Mouse (Mus musculus) heart, postnatal 0 days (tissue): ENCODE measurements at regions not wholly inside any gene's neighbourhood (a gene's known extent, or its start where the extent isn't known, plus 50 kb on each side); places are given as distances from the start of the nearest gene placed in this dataset.

Experiments
- ATAC-seq: fragments of 200-750 bp; cut with Nextera tagmentation; 2 replicates; pipeline ENCODE4 v1.8.0; 2017; ENCODE audit warnings: low read depth, moderate number of reproducible peaks, moderate library complexity; ENCODE audit not compliant: insufficient read depth
- DNase-seq: peaks from one replicate; pipeline ENCODE4 v3.0.0-alpha.2; 2016; ENCODE audit warnings: low spot score
- H3K27ac ChIP-seq: fragments of 300-500 bp; sonication (generic); 2 replicates; pipeline ENCODE4 v1.5.1; 2014; ENCODE audit warnings: low read depth, mild to moderate bottlenecking
- H3K27me3 ChIP-seq: fragments of 300-500 bp; sonication (generic); 2 replicates; pipeline ENCODE4 v1.6.1; 2014; ENCODE audit warnings: low read length, mixed read lengths; ENCODE audit not compliant: control insufficient read depth, insufficient read depth
- H3K36me3 ChIP-seq: fragments of 300-500 bp; sonication (generic); replicated peaks from 2 replicates; pipeline ENCODE4 v1.6.1; 2014; ENCODE audit warnings: low read length, mixed read lengths; ENCODE audit not compliant: control insufficient read depth, insufficient read depth
- H3K4me1 ChIP-seq: fragments of 300-500 bp; sonication (generic); 2 replicates; pipeline ENCODE4 v1.6.1; 2014; ENCODE audit warnings: antibody characterized with exemption; ENCODE audit not compliant: control insufficient read depth, insufficient read depth
- H3K4me2 ChIP-seq: fragments of 300-500 bp; sonication (generic); 2 replicates; pipeline ENCODE4 v1.6.1; 2014; ENCODE audit warnings: low read depth, mild to moderate bottlenecking, low read length, moderate library complexity
- H3K4me3 ChIP-seq: fragments of 300-500 bp; sonication (generic); 2 replicates; pipeline ENCODE4 v1.5.1; 2014; ENCODE audit warnings: low read depth, low read length
- H3K9ac ChIP-seq: fragments of 300-500 bp; sonication (generic); replicated peaks from 2 replicates; pipeline ENCODE4 v1.6.1; 2014; ENCODE audit warnings: low read depth, low read length, mixed read lengths
- H3K9me3 ChIP-seq: fragments of 300-500 bp; sonication (generic); replicated peaks from 2 replicates; pipeline ENCODE4 v1.6.1; 2016; ENCODE audit warnings: low read length; ENCODE audit not compliant: control insufficient read depth
- CTCF ChIP-seq: IDR thresholded peaks from 2 replicates; pipeline ENCODE4 v1.5.1; 2016; ENCODE audit warnings: antibody characterized with exemption, control low read depth, low read depth
- EP300 ChIP-seq: IDR thresholded peaks from 2 replicates; pipeline ENCODE4 v1.6.1; 2016; ENCODE audit warnings: antibody characterized with exemption, low read depth
- WGBS: fragments of 180-500 bp; shearing (Covaris S2); extraction: QIAGEN DNeasy Blood & Tissue Kit; methylation state at CpG from one replicate; pipeline ENCODE4 v1.1.7; 2014; 5-methylcytosine and 5-hydroxymethylcytosine counted together

DNA sequence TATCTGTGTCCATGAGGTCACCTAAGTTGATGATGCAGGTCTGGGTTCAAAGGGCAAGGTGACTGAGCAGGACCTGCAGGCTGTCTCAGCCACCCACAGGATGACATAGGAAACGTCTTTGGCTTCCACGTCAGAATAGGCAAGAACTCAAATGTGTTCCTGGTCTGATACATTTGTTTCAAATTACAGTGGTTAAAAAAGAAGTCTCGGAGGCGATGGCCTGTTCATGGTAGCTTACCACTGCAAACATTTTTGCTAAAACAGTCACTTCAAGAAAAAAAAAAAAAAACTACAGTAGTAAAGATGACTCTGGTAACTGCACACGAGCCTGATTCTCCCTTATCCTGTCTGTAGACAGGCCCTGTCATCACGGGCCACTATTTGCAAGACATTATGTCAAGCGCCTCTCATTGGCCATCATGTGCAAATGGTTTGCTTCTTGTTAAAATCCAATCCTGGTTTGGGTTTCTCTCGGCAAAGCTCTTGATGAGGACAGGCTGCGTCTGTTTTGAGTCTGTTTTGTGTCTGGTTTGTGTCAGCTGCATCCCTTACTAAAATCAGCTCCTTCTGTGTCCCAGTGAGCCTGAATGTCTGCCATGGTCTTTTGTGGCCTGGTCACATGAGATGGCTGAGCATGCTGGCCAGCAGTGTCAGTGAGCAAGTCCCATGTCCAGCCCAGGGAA is 59.2 kb upstream of the Gpc1 start:
- Histone ChIP-seq H3K9ac (no peak overlapping the region), H3K4me3 (no peak overlapping the region), H3K4me2 (no peak overlapping the region), H3K36me3 (no peaks in the 10 kb centered on the region), H3K27ac (no peak overlapping the region), H3K27me3 (no peaks in the 10 kb centered on the region), H3K4me1 (peaks cover 17% of the 10 kb centered on the region), H3K9me3 (no peaks in the 10 kb centered on the region)
- no peak for DNase-seq
- 50% methylated on average over 9 of the region's 9 CpGs for WGBS
- ATAC-seq, result no peak; the same call in 1 of the 2 replicates
- no peak for TF ChIP-seq CTCF
- no peak for TF ChIP-seq EP300

DNA sequence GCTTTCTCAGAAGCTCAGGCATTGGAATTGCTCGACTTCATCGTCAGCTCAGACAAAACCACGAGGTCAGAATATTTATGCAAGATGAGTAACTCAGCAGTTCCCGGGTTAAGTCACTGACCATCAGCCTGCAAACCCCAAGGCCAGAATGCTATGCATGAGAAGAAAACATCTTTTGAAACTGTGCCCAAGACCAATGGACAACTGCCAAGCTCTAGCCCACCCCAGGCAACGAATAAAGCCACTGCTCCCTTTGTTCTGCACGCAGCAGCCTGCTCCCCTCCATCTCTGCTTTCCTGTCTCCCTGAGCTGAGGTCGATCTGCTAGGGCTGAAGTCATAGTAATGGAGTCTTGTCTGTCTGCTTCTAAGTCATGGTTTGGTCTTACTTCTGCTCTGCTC is 61.7 kb upstream of the Gpc1 start:
- ATAC-seq, result no peak
- Histone ChIP-seq H3K27me3 (no peaks in the 10 kb centered on the region), H3K4me1 (peaks cover 10% of the 10 kb centered on the region; the same call in 1 of the 2 replicates), H3K4me3 (no peak overlapping the region), H3K4me2 (no peak overlapping the region), H3K9ac (no peak overlapping the region), H3K9me3 (no peaks in the 10 kb centered on the region), H3K36me3 (no peaks in the 10 kb centered on the region), H3K27ac (no peak overlapping the region)
- 42% methylated on average over 7 of the region's 7 CpGs for WGBS
- TF ChIP-seq CTCF, result no peak
- TF ChIP-seq EP300, result no peak
- no peak for DNase-seq

DNA sequence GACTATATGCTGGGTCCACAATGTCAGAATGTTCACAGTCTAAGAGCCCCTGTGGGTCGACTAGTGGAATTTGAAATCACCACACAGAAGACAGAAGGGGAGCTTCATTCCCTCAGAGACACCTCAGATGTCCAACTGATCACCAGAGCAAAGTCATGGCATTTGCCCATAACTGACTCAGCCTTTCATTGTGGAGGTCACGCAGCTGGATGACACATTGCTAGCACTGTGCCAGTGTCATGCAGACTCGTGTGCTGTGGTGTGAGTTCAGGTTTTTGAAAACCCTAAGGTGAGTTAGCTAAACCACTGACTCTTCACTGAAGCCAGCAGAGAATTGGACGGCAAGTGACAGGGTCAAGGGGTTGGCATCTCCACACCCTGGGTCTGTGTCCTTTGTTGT is 62.3 kb upstream of the Gpc1 start:
- DNase-seq (no peak), ATAC-seq (no peak)
- no peak overlapping the region for H3K4me2 ChIP-seq
- no peak for TF ChIP-seq EP300
- no peak for TF ChIP-seq CTCF
- H3K36me3 ChIP-seq, result no peaks in the 10 kb centered on the region
- 0 out of 2 replicates have a peak, but pooled peaks cover 5% of the 10 kb centered on the region for H3K4me1 ChIP-seq
- H3K9me3 ChIP-seq, result no peaks in the 10 kb centered on the region
- H3K27ac ChIP-seq, result no peak overlapping the region
- no peak overlapping the region for H3K4me3 ChIP-seq
- H3K27me3 ChIP-seq, result no peaks in the 10 kb centered on the region
- no peak overlapping the region for H3K9ac ChIP-seq
- 65% methylated on average over 4 of the region's 4 CpGs for WGBS

DNA sequence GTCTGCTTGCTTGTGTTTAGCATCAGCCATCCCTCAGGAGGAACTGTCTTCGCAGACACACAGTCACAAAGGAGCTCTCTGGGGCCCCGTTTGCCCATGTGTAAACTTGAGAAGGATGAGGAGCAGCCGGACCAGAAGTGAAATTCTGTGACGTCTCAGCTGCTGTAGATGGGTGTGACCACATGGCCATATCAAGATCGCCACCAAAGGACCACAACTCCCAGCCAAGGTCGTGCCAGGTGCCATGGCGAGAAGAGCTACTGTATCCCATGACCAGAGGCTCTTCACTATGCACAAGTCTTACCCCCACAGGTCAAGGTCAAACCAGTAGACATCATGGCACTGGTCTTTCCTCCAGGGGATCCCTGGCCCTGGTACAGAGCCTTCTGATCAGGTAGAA is 64.9 kb upstream of the Gpc1 start:
- Histone ChIP-seq H3K27ac (no peak overlapping the region), H3K27me3 (no peaks in the 10 kb centered on the region), H3K9ac (no peak overlapping the region), H3K36me3 (no peaks in the 10 kb centered on the region), H3K4me1 (no peaks in the 10 kb centered on the region), H3K4me3 (no peak overlapping the region), H3K9me3 (no peaks in the 10 kb centered on the region), H3K4me2 (no peak overlapping the region)
- WGBS, result 87% methylated on average over 7 of the region's 7 CpGs
- ATAC-seq (no peak), DNase-seq (no peak)
- TF ChIP-seq EP300 (no peak), CTCF (no peak)

DNA sequence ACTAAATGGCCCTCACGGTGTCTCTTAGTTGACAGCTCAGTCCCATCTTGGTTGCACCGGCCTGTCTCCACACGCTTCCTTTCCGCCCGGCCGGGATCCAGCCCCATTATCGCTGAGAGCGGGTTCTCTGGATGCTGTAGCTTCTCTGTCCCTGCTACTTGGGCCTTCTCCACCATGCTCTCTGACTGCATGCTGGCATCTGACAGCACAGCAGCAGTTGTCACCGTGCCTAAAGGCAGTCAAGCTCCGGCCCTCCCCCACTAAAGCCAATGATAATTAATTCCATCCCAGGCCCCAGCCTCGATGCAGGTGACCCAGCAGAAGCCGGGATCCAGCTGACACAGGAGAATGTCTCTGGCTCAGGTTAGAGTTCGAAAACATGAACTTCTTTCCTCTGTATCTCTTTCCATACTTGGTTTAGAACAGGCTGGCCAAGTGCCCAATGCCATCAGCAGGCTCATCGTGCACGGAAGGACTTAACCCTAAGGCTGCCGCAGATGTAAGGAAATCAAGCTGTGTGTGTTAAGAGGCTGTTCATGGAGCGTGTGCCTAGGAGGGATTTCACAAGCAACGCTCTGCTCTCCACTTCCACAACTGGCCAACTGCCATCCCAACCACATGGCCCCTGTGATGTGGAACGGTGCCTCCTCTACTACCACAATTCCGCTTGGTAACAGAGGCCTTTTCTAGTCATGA is 76.5 kb upstream of the Gpc1 start:
- Histone ChIP-seq H3K36me3 (no peaks in the 10 kb centered on the region), H3K9me3 (no peaks in the 10 kb centered on the region), H3K4me3 (no peak overlapping the region), H3K27ac (no peak overlapping the region), H3K27me3 (no peaks in the 10 kb centered on the region), H3K4me2 (no peak overlapping the region), H3K4me1 (0 out of 2 replicates have a peak, but pooled peaks cover 14% of the 10 kb centered on the region), H3K9ac (no peak overlapping the region)
- ATAC-seq (peak; percentile 33), DNase-seq (peak; percentile 41)
- no peak for TF ChIP-seq CTCF
- TF ChIP-seq EP300, result no peak
- 43% methylated on average over 20 of the region's 20 CpGs for WGBS
